Mouse (Mus musculus): ENCODE data around the gene Gzmc. TPM values are rescaled to one million over a fixed set of nuclear protein-coding genes. Genes with fewer than 3 reads are reported as not detected.
"Not testable (repeated sequence)": the region's sequence is repeated elsewhere in the genome, so short reads cannot be mapped to it uniquely, and the experiment has no call there.

Gene Gzmc
- 0.28 TPM in 1 of 2 replicates, not detected in the other for total RNA-seq (2014; rRNA removed)
- not detected in 2 replicates for polyA plus RNA-seq (2012; rRNA removed)

GRCm38 (mm10) chr14:56234556-56234955, at the start of gene Gzmc:
Gzmc (minus strand) TSS chr14:56234656.
- Histone ChIP-seq H3K27me3 (ENCODE audit: control insufficient read depth, insufficient read depth, low read length) (no peaks in the 10 kb centered on the region), H3K27ac (replicated peaks; ENCODE audit: insufficient read depth, low read depth, low read length) (no peak within 1 kb of the TSS), H3K79me2 (ENCODE audit: control insufficient read depth, insufficient read depth, low read length) (no peaks in the 10 kb centered on the region), H3K9ac (ENCODE audit: low read depth, low read length) (no peak within 1 kb of the TSS), H3K36me3 (ENCODE audit: control insufficient read depth, insufficient read depth, low read length) (no peaks in the 10 kb centered on the region), H3K4me3 (ENCODE audit: insufficient read depth, low read depth, low read length) (no peak within 1 kb of the TSS), H3K4me1 (ENCODE audit: control insufficient read depth, insufficient read depth, low read length) (no peaks in the 10 kb centered on the region)
- DNase-seq (ENCODE audit: extremely low read depth, low read depth, low spot score) = no peak
- TF ChIP-seq CTCF (IDR thresholded peaks at IDR 0.05; ENCODE audit: low read depth, low read length) = no peak
- no peak for TF ChIP-seq POLR2A (IDR thresholded peaks at IDR 0.05; ENCODE audit: extremely low read depth, insufficient read depth, low read length)
- 70% methylated on average over 2 of the region's 2 CpGs for WGBS

- H3K4me3 ChIP-seq (ENCODE audit: insufficient read depth, low read depth, low read length) = no peak overlapping the region
- no peak overlapping the region for H3K27ac ChIP-seq (replicated peaks; ENCODE audit: insufficient read depth, low read depth, low read length)
- TF ChIP-seq CTCF (IDR thresholded peaks at IDR 0.05; ENCODE audit: low read depth, low read length) (no peak), POLR2A (IDR thresholded peaks at IDR 0.05; ENCODE audit: extremely low read depth, insufficient read depth, low read length) (no peak)
- no peak overlapping the region for H3K9ac ChIP-seq (ENCODE audit: low read depth, low read length)
- no peaks in the 10 kb centered on the region for H3K4me1 ChIP-seq (ENCODE audit: control insufficient read depth, insufficient read depth, low read length)
- no peaks in the 10 kb centered on the region for H3K36me3 ChIP-seq (ENCODE audit: control insufficient read depth, insufficient read depth, low read length)
- H3K27me3 ChIP-seq (ENCODE audit: control insufficient read depth, insufficient read depth, low read length) = no peaks in the 10 kb centered on the region
- no peaks in the 10 kb centered on the region for H3K79me2 ChIP-seq (ENCODE audit: control insufficient read depth, insufficient read depth, low read length)
- no peak for DNase-seq (ENCODE audit: extremely low read depth, low read depth, low spot score)
- WGBS = 92% methylated on average over 1 of the region's 1 CpGs
Measured at GRCm38 (mm10) chr14:56283816-56284215, 49.4 kb upstream of the Gzmc start.

- no peaks in the 10 kb centered on the region for H3K79me2 ChIP-seq (ENCODE audit: control insufficient read depth, insufficient read depth, low read length)
- no peaks in the 10 kb centered on the region for H3K4me1 ChIP-seq (ENCODE audit: control insufficient read depth, insufficient read depth, low read length)
- H3K9ac ChIP-seq (ENCODE audit: low read depth, low read length) = no peak overlapping the region
- 19% methylated on average over 5 of the region's 5 CpGs for WGBS
- TF ChIP-seq POLR2A (IDR thresholded peaks at IDR 0.05; ENCODE audit: extremely low read depth, insufficient read depth, low read length) (no peak), CTCF (IDR thresholded peaks at IDR 0.05; ENCODE audit: low read depth, low read length) (no peak)
- H3K4me3 ChIP-seq (ENCODE audit: insufficient read depth, low read depth, low read length) = no peak overlapping the region
- no peaks in the 10 kb centered on the region for H3K36me3 ChIP-seq (ENCODE audit: control insufficient read depth, insufficient read depth, low read length)
- H3K27ac ChIP-seq (replicated peaks; ENCODE audit: insufficient read depth, low read depth, low read length) = no peak overlapping the region
- no peaks in the 10 kb centered on the region for H3K27me3 ChIP-seq (ENCODE audit: control insufficient read depth, insufficient read depth, low read length)
- no peak for DNase-seq (ENCODE audit: extremely low read depth, low read depth, low spot score)
Measured at GRCm38 (mm10) chr14:56281090-56281489, 46.6 kb upstream of the Gzmc start.

- H3K36me3 ChIP-seq (ENCODE audit: control insufficient read depth, insufficient read depth, low read length); H3K9ac ChIP-seq (ENCODE audit: low read depth, low read length); H3K27me3 ChIP-seq (ENCODE audit: control insufficient read depth, insufficient read depth, low read length); H3K4me3 ChIP-seq (ENCODE audit: insufficient read depth, low read depth, low read length); DNase-seq (ENCODE audit: extremely low read depth, low read depth, low spot score); H3K79me2 ChIP-seq (ENCODE audit: control insufficient read depth, insufficient read depth, low read length); H3K4me1 ChIP-seq (ENCODE audit: control insufficient read depth, insufficient read depth, low read length); H3K27ac ChIP-seq (replicated peaks; ENCODE audit: insufficient read depth, low read depth, low read length): not testable (repeated sequence)
- WGBS = 42% methylated on average over 7 of the region's 7 CpGs
Measured at GRCm38 (mm10) chr14:56278691-56279090, 44.2 kb upstream of the Gzmc start.

- H3K4me1 ChIP-seq (ENCODE audit: control insufficient read depth, insufficient read depth, low read length); H3K9ac ChIP-seq (ENCODE audit: low read depth, low read length); H3K4me3 ChIP-seq (ENCODE audit: insufficient read depth, low read depth, low read length); DNase-seq (ENCODE audit: extremely low read depth, low read depth, low spot score); H3K36me3 ChIP-seq (ENCODE audit: control insufficient read depth, insufficient read depth, low read length); H3K27ac ChIP-seq (replicated peaks; ENCODE audit: insufficient read depth, low read depth, low read length); H3K27me3 ChIP-seq (ENCODE audit: control insufficient read depth, insufficient read depth, low read length); H3K79me2 ChIP-seq (ENCODE audit: control insufficient read depth, insufficient read depth, low read length): not testable (repeated sequence)
- 78% methylated on average over 7 of the region's 7 CpGs for WGBS
Measured at GRCm38 (mm10) chr14:56276096-56276495, 41.6 kb upstream of the Gzmc start.

GRCm38 (mm10) chr14:56266109-56266508, 31.7 kb upstream of the Gzmc start:
- TF ChIP-seq POLR2A (IDR thresholded peaks at IDR 0.05; ENCODE audit: extremely low read depth, insufficient read depth, low read length) = no peak
- no peak for TF ChIP-seq CTCF (IDR thresholded peaks at IDR 0.05; ENCODE audit: low read depth, low read length)
- H3K27me3 ChIP-seq (ENCODE audit: control insufficient read depth, insufficient read depth, low read length) = no peaks in the 10 kb centered on the region
- 88% methylated on average over 1 of the region's 1 CpGs for WGBS
- DNase-seq (ENCODE audit: extremely low read depth, low read depth, low spot score) = no peak
- H3K27ac ChIP-seq (replicated peaks; ENCODE audit: insufficient read depth, low read depth, low read length) = no peak overlapping the region
- H3K9ac ChIP-seq (ENCODE audit: low read depth, low read length) = no peak overlapping the region
- H3K4me1 ChIP-seq (ENCODE audit: control insufficient read depth, insufficient read depth, low read length) = no peaks in the 10 kb centered on the region
- H3K79me2 ChIP-seq (ENCODE audit: control insufficient read depth, insufficient read depth, low read length) = no peaks in the 10 kb centered on the region
- no peak overlapping the region for H3K4me3 ChIP-seq (ENCODE audit: insufficient read depth, low read depth, low read length)
- no peaks in the 10 kb centered on the region for H3K36me3 ChIP-seq (ENCODE audit: control insufficient read depth, insufficient read depth, low read length)
